Mouse (Mus musculus) olfactory bulb, adult 2 months (tissue): ENCODE results near the gene Arl8b.

Source experiments
- CTCF ChIP-seq: fragments of 200-500 bp; IDR thresholded peaks from 2 replicates; pipeline ENCODE4 v1.5.1; 2012; ENCODE audit warnings: low read depth, mild to moderate bottlenecking, low read length, moderate library complexity; ENCODE audit not compliant: insufficient read depth
- POLR2A ChIP-seq: fragments of 200-500 bp; IDR thresholded peaks from 2 replicates; pipeline ENCODE4 v1.6.1; 2012; ENCODE audit warnings: mild to moderate bottlenecking, low read depth, low read length, moderate library complexity; ENCODE audit not compliant: insufficient read depth

GRCm38 (mm10) chr6:108827336-108827920, 44.5 kb downstream of the Arl8b start:
- TF ChIP-seq CTCF (no peak), POLR2A (no peak)
